Mouse (Mus musculus): ENCODE measurements at regions not wholly inside any gene's neighbourhood (a gene's known extent, or its start where the extent isn't known, plus 50 kb on each side); places are given as distances from the start of the nearest gene placed in this dataset.

DNA sequence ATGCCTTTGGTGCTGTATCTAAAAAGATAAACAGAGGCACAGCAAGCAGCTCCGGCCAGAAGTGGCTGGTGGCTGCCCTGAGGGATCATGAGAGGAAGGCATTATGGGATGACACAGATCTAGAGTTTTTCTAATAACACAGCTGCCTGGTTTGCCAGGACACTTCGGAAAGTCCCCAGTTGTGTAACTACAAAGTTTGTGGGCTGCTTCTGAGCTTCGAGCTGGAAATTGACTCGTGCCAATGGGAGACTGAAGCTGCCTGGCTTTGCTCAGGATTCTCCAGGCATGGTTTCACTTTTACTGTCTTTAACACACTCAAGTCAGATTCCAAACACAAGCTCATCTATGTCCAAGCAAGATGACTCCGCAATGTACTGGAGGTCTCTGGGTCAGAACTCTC lies 65.2 kb downstream of the Dact2 start:
- TF ChIP-seq CTCF (IDR thresholded peaks at IDR 0.05; ENCODE audit: low read depth, low read length) (no peak), POLR2A (IDR thresholded peaks at IDR 0.05; ENCODE audit: insufficient read depth, low read length) (no peak)

All from ES-Bruce4 (cell line).